Mouse (Mus musculus): ENCODE results near the gene Lrrc23.

Gene Lrrc23

GRCm38 (mm10) chr6:124740888-124741761 is 38.4 kb downstream of the Lrrc23 start, which contains the start of gene Grcc10:
Grcc10 (minus strand) TSS chr6:124741374.
- peak; percentile 95 for DNase-seq (ENCODE audit: low spot score)

- peak; percentile 81 for DNase-seq (ENCODE audit: low spot score)
Observed at GRCm38 (mm10) chr6:124740211-124740887, 39.2 kb downstream of the Lrrc23 start.

GRCm38 (mm10) chr6:124739231-124739796 is 40.2 kb downstream of the Lrrc23 start:
- DNase-seq (ENCODE audit: low spot score), result peak; percentile 13

DNA sequence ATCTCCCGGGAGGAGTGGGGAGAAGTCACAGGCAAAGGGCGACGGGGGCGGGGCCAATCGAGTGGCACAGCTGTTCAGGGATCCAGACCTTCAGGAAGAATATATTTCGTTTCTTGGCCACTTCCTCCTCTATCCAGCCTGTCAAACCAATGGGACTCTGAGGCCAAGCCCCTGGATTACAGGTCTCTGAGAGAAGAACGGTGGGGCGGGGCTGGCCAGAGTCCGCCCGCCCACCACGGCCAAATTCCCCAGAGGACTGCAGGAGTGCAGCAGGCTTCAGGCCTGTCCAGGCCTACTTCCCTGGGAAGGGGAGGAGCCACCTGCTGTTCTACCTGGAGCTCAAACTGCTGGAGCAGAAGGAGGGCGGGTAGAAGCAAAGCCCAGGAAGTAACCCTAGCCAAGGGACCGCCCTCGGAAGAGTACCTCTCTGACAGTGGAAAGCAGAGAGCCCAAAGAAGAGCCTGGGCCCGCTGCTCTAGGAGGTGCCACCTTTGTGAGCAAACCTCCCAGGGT is 41.0 kb downstream of the Lrrc23 start, which contains the start of gene Ptpn6:
Ptpn6 (minus strand) TSS at position 204 of the 513 bp plus-strand sequence.
- DNase-seq (ENCODE audit: low spot score), result peak; percentile 87

- DNase-seq (ENCODE audit: low spot score), result no peak
Observed at GRCm38 (mm10) chr6:124737040-124737439, 42.5 kb downstream of the Lrrc23 start.

GRCm38 (mm10) chr6:124734417-124734816 is 45.1 kb downstream of the Lrrc23 start:
- no peak for DNase-seq (ENCODE audit: low spot score)

DNA sequence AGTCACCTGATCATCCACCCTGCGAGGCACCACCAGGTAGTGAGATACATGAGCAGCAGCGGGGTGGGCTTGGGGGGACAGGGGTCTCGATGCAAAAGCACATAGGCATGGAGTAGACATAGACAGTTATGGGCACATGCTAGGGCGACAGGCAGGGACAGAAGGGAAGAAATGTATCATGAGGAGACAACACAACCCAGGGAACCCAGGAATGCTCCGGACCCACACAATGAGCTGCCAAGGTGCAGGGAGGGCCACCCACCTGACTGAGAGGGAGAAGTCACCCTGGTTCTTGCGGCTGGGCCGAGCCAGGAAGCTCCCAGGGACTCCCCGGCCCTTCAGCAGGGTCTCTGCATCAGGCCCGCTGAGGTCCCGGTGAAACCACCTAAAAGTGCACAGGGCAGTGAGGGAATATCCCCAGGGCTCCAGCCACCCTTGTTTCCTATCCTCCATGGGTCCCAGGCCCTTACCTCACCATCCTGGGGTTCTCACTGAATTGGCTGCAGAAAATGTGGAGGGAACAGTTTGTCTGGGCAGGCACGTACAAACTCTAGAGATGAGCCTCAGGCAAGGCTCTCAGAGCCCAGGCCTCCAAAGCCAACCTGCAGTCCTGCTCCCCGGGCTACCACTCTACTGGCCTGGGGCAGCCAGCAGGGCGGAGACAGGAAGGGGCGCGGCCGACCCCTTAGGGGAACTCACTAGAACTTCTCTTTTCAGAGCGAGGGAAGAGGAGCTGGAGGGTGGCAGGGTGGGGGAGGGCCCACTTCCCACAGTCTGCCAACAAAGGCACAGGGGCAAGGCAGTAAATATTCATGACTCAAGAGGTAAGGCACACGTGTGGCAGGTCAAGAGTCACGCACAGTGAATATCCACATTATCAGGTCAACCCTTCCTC is 46.8 kb downstream of the Lrrc23 start:
- no peak for DNase-seq (ENCODE audit: low spot score)

- DNase-seq (ENCODE audit: low spot score), result no peak
Observed at GRCm38 (mm10) chr6:124731038-124731437, 48.5 kb downstream of the Lrrc23 start.

DNA sequence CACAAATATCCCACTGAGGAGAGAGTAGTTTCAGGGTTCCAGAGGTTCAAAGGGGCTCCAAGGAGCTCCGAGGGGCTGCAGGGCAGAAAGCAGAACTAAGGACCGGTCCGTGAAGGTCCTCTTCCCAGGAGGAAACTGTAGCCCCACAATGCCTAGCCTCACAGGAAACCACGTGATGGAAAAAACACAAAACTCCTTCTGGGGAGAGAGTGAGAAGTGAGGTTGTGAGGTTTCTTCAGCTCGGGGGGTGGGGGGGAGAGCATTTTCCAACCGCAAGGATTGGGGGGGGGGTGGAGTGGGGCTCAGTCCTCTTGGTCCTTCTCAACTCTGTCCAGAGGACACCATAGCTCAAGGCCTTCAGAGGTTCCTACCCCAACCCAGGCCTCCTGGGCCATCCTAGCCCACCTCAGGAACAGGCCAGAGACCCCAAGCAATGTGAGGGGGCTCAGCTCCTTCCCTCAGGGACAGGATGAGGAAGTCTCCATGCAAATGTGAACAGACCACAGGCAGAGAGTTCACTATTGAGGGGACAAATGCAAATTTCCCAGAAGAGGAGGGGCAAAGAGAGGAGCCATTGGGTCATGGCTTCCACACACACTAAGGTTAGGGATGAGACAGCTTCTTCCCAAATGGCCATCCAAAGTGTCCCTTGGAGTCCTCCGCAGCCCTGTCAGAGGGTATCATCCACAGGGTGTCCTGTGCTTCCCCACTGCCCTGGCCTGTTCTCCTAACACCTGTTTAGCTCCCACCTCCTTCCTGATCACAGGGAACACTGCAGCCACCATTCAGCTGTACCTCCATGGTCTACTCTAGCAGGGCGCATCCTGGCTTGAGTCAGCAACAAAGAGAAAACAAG is 49.4 kb downstream of the Lrrc23 start:
- no peak for DNase-seq (ENCODE audit: low spot score)

DNA sequence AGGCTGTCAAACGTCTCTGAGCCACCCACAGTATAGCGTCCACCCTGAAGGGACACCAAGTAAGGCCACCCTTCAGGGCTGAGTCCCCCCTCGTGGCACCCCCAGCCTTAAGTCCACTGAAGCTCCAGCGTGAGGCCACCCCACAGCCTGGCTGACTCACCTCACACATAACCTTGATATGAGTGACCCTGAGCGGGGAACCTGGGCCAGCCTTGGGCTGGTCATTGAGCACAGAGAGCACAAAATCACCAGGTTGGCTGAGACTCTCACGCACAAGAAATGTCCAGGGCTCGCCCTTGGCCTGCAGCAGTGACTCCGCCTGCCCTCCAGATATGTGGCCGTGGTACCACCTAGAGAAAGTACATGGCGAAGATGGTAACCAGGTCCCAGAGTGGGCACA is 50.9 kb downstream of the Lrrc23 start:
- no peak for DNase-seq (ENCODE audit: low spot score)

- DNase-seq (ENCODE audit: low spot score), result no peak
Observed at GRCm38 (mm10) chr6:124724472-124724871, 55.1 kb downstream of the Lrrc23 start.

DNA sequence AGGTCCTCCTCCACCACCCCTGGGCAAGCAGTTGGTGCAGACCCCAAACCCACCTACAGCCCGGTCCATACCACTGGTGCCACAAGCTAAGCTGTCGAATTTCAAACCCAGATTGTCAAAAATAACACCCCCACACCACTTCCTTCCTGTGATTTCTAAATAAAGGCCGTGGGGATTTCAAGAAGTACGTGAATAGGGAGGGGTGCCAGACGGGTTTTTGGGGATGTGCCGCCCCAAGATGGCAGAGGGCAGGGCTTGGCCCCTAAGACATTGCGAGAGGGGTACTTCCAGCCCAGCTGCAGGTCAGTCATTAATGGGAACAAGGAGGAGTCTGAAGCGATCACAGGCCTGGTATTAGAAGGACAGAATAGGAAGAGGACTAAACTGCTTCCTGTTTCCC is 56.0 kb downstream of the Lrrc23 start:
- no peak for DNase-seq (ENCODE audit: low spot score)

DNA sequence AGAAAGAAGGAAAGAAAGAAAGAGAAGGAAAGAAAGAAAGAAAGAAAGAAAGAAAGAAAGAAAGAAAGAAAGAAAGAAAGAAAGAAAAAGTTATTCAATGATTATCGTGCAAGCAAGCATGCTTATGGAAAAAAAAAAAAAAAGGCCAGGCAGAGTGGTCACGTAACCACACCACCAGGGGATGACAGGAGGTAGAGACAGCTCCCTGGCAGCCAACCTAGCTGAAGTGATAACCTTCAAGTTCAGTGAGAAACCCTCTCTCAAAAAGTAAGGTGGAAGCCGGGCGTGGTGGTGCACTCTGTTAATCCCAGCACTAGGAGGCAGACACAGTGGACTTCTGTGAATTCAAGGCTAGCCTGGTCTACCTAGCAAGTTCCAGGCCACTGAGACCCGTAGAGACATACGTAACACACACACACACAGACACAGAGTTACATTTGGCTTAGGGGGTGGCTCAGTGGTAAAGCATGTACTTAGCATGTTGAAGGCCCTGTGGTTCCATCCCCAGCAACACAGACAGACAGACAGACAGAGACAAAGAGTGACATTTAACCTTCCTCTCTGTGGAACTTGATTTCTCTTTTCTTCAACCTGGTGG is 56.6 kb downstream of the Lrrc23 start:
- no peak for DNase-seq (ENCODE audit: low spot score)

DNA sequence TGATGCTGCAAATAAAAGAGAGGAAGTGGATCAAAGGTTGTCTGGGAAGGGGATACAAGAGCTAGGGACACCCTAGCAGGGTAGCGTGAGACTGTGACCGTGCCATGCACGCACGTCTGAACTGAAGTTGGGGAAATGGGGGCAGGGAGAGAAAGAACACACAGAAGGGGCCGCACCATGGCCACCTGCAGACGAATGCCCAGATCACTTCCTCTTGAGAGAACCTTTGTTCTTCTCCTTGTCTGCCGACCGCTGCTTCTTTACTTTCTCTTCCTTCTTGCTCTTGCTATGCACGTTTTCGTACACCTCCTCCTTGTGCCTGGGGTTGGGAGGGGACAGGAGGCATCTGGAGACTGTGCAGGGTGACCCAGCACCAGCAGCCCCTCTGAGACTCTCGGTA is 58.6 kb downstream of the Lrrc23 start:
- no peak for DNase-seq (ENCODE audit: low spot score)

All from MN1 (cell line).